Mouse (Mus musculus) myocyte (in vitro differentiated cells): ENCODE data around the gene Uncx.

Source experiments
- CEBPB ChIP-seq: IDR thresholded peaks from 2 replicates; pipeline ENCODE4 v1.6.1; 2011; ENCODE audit warnings: mild to moderate bottlenecking, moderate library complexity; ENCODE audit not compliant: poor library complexity, insufficient read depth, severe bottlenecking
- POLR2A ChIP-seq: IDR thresholded peaks from one replicate; pipeline ENCODE4 v1.6.1; 2011; ENCODE audit warnings: low read depth, mild to moderate bottlenecking, control low read depth, moderate library complexity; ENCODE audit not compliant: insufficient read length

DNA sequence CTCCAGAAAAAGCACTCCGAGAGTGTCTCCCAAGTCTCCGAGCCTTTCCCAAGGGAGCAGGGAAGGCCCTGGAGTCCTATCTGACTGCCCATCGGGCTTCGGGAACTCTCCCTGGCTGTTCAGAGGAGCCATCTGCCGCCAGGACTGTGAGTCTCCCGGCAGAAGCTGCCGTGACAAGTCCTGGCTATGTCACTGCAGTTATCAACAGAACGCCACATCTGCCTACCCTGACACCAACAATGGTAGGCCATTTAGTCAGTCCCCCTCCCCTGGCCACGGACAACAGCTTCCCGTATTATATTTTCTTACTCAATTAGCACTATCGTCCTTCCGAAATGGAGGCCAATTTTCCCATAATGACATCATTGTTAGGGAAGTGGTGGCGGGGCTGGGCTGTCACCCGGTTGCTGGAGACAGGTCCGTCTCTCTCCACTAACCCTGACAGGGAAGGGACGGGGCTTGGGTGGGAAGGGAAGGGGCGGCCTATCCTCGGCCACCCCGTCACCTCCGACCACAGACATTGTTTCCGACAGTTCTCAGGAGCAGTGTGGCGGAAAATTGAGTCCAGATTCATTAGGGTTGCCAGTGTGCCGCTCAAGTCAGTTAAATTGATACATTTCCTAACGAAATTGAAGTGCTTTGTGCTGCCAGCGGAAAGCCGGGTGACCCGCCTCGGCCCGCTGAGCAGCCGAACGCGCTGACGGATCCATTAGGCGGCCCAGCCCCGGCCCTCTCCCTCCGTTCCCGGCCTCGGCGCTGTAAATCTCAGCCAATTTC, 41.9 kb downstream of the Uncx start:
- no peak for TF ChIP-seq POLR2A
- no peak for TF ChIP-seq CEBPB
